Mouse (Mus musculus): ENCODE measurements around the gene Itgb5.
A peak's percentile ranks its signal among the peaks of the same experiment; 100 is the strongest.

Itgb5 gene

GRCm38 (mm10) chr16:33931682-33932081 is 102.2 kb downstream of the Itgb5 start:
- no peak for TF ChIP-seq GATA4 (IDR thresholded peaks at IDR 0.05; ENCODE audit: insufficient replicate concordance, low read length)

- no peak for TF ChIP-seq GATA4 (IDR thresholded peaks at IDR 0.05; ENCODE audit: insufficient replicate concordance, low read length)
Measured at GRCm38 (mm10) chr16:33932126-33932525, 102.7 kb downstream of the Itgb5 start.

GRCm38 (mm10) chr16:33933411-33933810 is 103.9 kb downstream of the Itgb5 start:
- no peak for TF ChIP-seq GATA4 (IDR thresholded peaks at IDR 0.05; ENCODE audit: insufficient replicate concordance, low read length)

- TF ChIP-seq GATA4 (IDR thresholded peaks at IDR 0.05; ENCODE audit: insufficient replicate concordance, low read length): no peak
Measured at GRCm38 (mm10) chr16:33934701-33935406, 105.4 kb downstream of the Itgb5 start.

- TF ChIP-seq GATA4 (IDR thresholded peaks at IDR 0.05; ENCODE audit: insufficient replicate concordance, low read length): no peak
Measured at GRCm38 (mm10) chr16:33935407-33935785, 105.9 kb downstream of the Itgb5 start.

GRCm38 (mm10) chr16:33936885-33937284 is 107.4 kb downstream of the Itgb5 start:
- TF ChIP-seq GATA4 (IDR thresholded peaks at IDR 0.05; ENCODE audit: insufficient replicate concordance, low read length): no peak

- peak; percentile 16; the same call in 1 of the 2 replicates for TF ChIP-seq GATA4 (IDR thresholded peaks at IDR 0.05; ENCODE audit: insufficient replicate concordance, low read length)
Measured at GRCm38 (mm10) chr16:33937567-33937966, 108.1 kb downstream of the Itgb5 start.

GRCm38 (mm10) chr16:33938311-33939132 is 109.1 kb downstream of the Itgb5 start:
- no peak for TF ChIP-seq GATA4 (IDR thresholded peaks at IDR 0.05; ENCODE audit: insufficient replicate concordance, low read length)

GRCm38 (mm10) chr16:33939133-33939531 is 109.7 kb downstream of the Itgb5 start:
- no peak for TF ChIP-seq GATA4 (IDR thresholded peaks at IDR 0.05; ENCODE audit: insufficient replicate concordance, low read length)

- TF ChIP-seq GATA4 (IDR thresholded peaks at IDR 0.05; ENCODE audit: insufficient replicate concordance, low read length): no peak
Measured at GRCm38 (mm10) chr16:33939636-33940035, 110.2 kb downstream of the Itgb5 start.

GRCm38 (mm10) chr16:33940095-33940494 is 110.6 kb downstream of the Itgb5 start:
- TF ChIP-seq GATA4 (IDR thresholded peaks at IDR 0.05; ENCODE audit: insufficient replicate concordance, low read length): no peak

GRCm38 (mm10) chr16:33941271-33941781 is 111.9 kb downstream of the Itgb5 start:
- peak; percentile 25; the same call in 1 of the 2 replicates for TF ChIP-seq GATA4 (IDR thresholded peaks at IDR 0.05; ENCODE audit: insufficient replicate concordance, low read length)

- TF ChIP-seq GATA4 (IDR thresholded peaks at IDR 0.05; ENCODE audit: insufficient replicate concordance, low read length): no peak; the same call in 1 of the 2 replicates
Measured at GRCm38 (mm10) chr16:33942341-33942740, 112.9 kb downstream of the Itgb5 start.

GRCm38 (mm10) chr16:33943388-33943787 is 113.9 kb downstream of the Itgb5 start:
- TF ChIP-seq GATA4 (IDR thresholded peaks at IDR 0.05; ENCODE audit: insufficient replicate concordance, low read length): no peak

- TF ChIP-seq GATA4 (IDR thresholded peaks at IDR 0.05; ENCODE audit: insufficient replicate concordance, low read length): no peak
Measured at GRCm38 (mm10) chr16:33944126-33944525, 114.7 kb downstream of the Itgb5 start.

- TF ChIP-seq GATA4 (IDR thresholded peaks at IDR 0.05; ENCODE audit: insufficient replicate concordance, low read length): no peak
Measured at GRCm38 (mm10) chr16:33944772-33945171, 115.3 kb downstream of the Itgb5 start.

Data from liver, adult (tissue).